Mouse (Mus musculus): ENCODE measurements around the gene Erfe.

The Erfe gene

DNA sequence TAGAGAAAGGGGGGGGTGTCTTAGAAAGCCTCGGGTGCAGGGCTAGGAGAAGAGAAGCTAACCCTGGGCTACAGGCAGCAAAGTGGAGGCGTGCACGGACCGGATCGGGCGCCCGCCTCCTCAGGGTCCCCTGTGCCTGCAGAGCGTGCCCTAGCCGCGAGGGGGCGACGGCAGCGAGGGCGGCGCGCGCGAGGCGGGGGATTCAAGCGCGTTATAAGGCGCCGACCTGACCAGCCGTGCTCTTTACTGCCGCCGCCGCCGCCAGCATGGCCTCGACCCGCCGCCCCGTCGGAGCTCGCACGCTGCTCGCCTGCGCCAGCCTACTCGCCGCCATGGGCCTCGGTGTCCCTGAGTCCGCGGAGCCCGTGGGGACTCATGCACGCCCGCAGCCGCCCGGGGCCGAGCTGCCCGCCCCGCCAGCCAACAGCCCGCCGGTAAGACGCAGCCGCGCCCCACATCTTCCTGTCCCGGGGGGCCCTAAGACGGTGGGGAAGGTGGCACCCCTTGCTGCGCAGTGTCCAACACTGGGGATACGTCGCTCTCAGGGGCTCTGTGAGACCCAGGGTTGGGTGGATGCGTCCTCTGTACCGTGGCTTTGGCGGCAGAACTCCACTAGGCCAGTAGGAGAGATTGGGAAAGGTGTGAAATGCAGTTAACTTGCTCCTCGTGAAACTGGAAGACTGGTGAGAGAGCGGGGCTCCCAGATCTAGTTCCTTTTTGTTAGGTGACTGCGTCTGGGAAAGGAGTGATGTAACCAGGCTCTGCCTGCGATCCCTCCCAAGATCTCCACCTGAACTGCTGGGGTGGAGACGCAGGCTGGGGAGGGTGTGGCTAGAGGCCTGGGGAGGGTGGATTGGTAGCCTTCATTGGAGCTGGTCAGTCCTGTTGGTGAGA is at the start of gene Erfe:
TSS of gene Erfe (plus strand) at position 216 of the 894 bp plus-strand sequence.
- 4% methylated on average over 68 of the region's 68 CpGs for WGBS

DNA sequence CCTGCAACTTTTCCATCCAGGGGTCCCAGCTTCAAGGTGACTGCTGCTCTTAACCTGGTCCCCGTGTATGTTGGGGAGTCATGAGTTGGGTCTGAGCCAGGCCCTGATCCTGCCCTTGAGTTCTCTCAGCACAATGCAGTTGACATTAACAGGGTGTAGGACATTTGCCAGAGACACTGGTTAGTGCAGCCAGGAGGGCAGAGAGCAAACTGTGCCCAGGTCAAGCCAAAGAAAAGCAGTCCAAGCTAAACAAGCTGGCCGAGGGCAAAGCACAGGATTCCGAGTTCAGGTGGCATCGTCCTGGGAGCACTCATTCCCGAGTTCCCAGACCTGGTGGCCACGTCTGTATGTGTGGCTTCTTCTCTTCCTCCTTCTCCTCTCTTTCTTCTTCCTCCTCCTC is 48.6 kb upstream of the Erfe start:
- WGBS: 91% methylated on average over 6 of the region's 6 CpGs

DNA sequence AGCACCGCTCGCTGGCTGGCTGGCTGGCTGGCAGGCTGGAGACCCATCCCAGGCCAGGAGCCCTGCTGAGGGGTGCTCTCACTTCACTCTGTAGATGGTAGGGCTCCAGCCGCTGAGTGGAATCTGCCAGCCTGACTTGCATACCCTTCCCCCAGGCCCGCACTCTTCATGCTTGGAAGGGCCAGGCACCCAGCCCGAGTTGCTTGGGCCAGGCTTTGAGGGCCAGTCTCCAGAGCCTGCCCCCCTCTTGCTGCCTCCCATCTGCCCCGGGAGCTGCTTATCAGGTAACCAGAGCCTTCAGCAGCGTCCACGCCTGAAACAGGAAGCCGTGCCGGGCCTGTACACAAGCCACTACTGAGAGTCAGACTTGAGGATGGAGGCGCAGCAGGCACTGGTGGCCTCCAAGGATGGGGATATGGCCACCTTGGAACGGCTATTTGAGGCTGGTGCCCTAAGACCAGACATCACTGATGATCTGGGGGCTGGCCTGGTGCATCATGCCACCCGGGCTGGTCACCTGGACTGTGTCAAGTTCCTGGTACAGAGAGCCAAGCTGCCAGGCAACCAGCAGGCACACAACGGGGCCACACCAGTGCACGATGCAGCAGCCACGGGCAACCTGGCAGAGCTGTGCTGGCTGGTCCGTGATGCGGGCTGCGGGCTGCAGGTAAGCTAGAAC is 44.3 kb upstream of the Erfe start, which contains the start of gene Espnl:
TSS of gene Espnl (plus strand) at position 316 of the 679 bp plus-strand sequence.
- 78% methylated on average over 19 of the region's 19 CpGs for WGBS

DNA sequence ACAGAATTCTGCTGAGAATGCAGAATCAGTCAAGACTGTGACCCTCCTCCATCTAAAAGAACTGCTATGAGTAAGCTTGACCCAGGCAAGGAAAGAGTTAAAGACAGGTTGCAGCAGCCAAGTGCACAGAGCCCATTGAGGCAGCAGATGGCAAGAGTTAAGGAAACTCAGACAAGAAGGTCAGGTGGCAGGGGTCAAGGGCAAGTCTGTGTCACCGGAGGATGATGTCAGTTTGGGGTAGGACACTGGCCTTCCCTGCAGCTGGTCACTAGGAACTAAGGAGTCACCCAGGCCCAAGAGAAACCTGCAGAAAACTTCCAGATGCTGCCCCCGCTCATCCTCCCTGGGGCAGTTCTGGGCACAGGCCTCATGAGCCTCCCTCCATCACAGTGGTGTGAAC is 41.6 kb upstream of the Erfe start:
- 85% methylated on average over 2 of the region's 2 CpGs for WGBS

DNA sequence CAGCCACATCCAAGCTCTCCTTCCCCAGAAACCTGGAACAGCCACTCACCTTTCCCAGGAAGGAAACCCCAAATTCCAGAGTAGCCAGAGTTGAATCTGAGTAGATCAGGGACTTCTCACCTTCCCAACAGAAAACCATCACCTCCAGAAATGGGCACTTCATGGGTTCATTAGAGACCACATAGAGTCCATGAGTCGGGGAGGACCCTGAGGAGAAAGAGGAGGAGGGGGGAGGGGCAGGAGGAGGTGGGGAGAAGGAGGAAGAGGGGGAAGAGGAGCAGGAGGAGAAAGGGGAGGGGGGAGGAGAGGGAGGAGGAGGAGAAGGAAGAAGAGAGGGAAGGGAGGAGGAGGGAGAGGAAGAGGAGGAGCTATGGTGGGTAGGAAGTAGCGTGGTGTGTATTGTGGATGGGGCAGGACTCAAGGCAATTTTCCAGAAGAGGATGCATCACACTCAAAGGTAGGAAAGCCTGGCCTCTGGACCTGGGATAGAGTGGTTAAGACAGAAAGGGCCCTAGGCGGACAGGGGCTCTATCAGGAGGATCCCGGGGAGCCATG is 40.7 kb upstream of the Erfe start:
- WGBS: 80% methylated on average over 4 of the region's 4 CpGs

DNA sequence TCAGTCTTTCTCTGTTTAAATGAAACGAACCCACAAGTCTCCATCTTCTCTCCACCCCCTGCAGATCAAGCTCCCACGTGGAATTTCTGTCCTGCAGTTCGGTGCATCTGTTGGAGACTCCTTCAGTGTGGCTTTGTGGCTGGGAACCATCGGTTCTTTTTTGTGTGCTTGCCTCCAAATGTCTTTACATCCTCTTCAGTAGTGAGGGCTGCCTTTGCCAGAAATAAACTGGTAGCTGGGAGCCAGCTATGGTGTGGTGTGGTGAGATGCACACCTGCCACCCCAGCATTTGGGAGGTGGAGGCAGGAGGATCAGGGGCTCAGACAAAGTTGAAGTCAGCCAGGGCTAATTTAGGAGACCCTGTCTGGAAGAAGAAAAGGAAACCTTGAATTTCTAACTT is 34.1 kb upstream of the Erfe start:
- 24% methylated on average over 4 of the region's 4 CpGs for WGBS

DNA sequence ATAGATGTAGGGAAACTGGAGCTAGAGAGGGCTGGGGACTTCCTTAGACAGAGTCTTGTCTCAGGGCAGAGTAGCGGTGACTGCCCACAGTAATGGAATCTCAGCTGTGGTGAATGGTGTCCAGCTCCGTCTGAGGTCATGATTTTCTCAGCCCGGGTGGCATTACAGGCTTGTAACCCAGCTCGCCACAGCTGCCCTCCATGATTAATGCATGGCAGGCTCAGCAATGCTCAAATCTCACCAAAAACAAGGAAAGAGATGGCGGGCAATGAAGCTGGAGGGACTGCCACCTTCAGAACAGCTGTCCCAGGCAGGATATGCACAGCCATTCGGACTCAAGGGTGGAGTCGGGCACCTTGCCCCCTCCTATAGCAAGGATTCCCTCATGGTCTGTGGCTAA is 28.9 kb upstream of the Erfe start:
- 84% methylated on average over 7 of the region's 7 CpGs for WGBS

DNA sequence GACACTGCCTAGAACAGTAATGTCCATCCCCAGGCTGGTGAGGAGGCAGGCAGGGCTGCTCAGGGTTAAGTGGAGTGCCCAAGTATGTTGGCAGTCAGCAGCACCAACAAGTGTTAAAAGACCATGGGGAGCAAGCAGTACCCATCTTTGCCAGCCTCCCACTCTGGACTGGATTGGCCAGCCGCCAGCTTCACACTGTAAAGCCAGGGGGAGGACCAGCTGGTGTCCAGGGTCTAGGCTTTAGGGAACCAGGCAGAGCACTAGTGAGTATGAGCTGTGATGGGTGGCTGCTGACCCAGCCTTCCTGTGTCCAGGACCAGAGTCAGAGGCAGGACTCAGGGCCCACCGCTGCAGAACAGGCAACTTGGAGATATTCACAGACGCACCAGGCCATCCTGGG is 22.2 kb upstream of the Erfe start:
- WGBS: 86% methylated on average over 3 of the region's 3 CpGs

DNA sequence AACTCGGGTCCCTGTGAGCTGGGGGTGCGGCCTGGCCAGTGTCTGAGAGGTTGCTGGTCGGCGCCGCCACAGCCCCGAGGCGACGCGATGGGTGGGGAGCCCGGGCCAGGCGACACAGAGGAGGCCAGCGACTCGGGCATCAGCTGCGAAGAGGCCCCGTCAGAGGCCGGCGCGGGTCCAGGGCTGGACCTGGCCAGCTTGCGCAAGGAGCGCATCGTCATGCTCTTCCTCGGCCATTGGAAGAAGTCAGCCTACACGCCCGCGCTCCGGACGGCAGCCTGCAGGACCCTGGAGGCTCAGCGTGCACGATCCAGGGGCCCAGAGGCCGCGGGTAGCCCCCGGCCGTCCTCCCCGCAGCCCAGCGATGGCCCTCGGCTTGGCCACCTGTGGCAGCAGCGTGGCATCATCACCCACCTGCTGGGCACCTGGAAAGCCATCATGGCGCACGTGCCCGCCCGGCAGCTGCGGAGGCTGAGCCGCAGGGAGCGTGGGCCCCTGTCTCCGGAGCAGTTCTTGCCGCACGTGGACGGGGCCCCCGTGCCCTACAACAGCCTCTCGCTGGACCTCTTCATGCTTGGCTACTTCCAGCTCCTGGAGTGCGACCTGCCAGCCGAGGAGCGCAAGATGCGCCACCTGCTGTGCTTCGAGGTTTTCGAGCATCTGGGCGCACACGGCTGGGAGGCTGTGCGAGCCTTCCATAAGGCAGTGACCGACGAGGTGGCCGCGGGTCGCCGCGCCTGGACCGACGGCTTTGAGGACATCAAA is 21.1 kb upstream of the Erfe start:
- WGBS: 6% methylated on average over 68 of the region's 68 CpGs

DNA sequence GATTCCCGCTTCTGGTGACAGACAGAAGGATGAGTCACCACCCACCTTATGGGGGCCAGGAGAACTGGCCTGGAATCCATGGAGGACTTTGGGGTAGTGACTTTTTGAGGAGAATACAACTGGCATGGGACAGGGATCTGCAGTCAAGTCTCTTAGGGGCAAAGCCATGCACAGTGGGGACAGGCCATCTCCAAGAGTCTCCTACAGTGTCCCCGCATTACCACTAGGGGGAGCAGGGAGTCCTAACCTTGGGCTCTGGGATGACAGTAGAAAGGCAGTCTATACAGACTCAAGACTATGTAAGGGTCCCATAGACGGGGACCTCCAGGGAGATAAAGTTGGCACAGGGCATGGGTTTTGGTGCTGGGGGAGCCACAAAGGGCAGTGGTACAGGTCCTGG is 19.3 kb upstream of the Erfe start:
- 34% methylated on average over 3 of the region's 3 CpGs for WGBS

DNA sequence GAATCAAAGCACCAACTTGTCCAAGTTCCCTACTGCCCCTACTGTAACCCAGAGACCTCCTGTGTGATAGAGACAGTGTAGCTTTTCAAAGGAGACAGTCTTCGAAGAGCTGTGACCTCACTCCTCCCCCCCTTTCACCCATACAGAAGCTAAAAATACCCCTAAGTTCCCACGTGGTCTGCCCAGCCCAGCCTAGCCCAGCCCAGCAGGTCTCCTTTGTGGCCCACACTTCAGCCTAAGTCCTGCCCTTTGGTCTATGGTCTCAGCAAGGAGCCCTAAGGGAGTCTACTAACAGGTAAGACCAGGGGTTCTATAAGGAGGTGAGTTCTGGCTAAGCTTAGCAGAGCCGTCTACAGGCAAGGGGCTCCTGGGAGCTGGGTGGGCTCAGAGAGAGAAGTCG is 15.4 kb upstream of the Erfe start, which contains the start of gene Klhl30:
TSS of gene Klhl30 (plus strand) at position 176 of the 400 bp plus-strand sequence.
- 72% methylated on average over 4 of the region's 4 CpGs for WGBS

DNA sequence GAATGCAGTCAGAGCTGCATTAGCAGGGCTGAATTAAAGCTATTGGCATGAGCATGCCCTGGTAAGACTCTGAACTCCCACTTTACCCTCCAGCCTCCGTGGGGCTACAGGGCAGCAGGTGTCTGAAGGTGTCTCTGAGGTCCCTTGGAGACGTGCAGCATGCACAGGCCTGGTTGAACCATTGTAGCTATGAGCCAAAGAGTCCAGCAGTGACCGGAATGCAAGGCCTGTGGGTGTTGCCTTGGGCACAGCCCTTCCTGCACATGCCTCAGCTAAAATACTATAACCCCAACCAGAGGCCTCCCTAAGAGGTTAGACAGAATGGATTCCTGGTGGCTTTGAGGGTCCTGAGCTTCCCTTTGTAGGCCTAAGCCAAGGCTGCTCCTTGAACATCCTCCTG is 15.0 kb upstream of the Erfe start:
- WGBS: 84% methylated on average over 3 of the region's 3 CpGs

DNA sequence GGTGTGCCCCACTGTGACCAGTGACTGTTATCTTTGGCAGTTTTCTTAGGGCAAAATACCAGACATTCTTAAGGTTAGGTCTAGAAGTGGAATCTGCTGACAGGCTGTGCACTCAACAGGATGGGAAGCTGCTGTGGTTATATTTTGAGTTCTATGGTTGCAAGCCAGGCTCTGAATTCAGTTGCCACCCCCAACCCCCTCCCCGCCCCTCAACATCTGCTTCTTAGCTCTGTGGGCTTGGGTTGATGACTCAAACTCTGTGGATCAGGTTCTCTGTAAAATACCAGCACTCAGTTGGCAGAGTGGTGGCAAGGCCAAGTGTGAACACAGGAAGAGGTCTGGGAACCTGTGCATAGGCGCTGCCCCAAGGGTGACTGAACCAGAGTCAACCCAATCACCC is 14.0 kb upstream of the Erfe start:
- WGBS: 67% methylated on average over 2 of the region's 2 CpGs

DNA sequence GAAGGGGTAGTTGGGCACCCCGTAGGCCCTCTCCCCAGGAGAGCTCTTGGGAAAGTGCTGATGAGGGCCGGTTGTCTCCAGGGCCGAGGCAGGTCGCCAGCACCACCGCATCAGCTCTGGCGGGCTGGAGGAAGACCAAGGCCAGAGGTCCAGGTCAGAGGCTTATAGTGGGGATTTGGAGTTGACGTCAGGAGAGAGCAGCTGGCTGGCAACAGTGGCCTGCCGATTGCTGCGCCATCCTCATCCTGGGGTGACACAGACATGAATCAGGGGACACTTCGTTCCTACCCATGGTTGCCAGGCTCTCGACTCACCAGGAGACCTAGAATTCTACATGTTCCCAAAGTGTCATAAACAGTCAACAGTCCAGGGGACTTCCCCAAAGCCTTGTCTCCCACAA is 10.1 kb upstream of the Erfe start:
- 81% methylated on average over 11 of the region's 11 CpGs for WGBS

DNA sequence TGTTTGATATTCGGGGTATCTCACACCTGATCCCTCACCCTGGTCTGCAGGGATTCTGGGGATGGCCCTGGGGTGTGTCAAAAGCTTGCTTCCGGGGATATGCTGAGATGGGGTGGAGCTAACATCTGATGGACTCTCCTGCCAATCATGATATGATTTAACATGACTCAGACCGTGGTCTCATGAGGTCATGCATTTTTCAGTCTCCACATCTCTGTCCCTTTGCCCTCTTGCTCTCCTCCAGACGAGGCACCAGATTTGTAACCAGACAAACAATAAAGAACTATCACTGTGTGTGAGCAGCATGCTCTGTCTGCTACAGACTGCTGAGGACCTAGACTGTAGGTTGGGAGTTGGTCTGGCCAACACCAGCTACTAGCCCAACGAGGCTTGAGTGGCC is 4.1 kb upstream of the Erfe start:
- 85% methylated on average over 5 of the region's 5 CpGs for WGBS

DNA sequence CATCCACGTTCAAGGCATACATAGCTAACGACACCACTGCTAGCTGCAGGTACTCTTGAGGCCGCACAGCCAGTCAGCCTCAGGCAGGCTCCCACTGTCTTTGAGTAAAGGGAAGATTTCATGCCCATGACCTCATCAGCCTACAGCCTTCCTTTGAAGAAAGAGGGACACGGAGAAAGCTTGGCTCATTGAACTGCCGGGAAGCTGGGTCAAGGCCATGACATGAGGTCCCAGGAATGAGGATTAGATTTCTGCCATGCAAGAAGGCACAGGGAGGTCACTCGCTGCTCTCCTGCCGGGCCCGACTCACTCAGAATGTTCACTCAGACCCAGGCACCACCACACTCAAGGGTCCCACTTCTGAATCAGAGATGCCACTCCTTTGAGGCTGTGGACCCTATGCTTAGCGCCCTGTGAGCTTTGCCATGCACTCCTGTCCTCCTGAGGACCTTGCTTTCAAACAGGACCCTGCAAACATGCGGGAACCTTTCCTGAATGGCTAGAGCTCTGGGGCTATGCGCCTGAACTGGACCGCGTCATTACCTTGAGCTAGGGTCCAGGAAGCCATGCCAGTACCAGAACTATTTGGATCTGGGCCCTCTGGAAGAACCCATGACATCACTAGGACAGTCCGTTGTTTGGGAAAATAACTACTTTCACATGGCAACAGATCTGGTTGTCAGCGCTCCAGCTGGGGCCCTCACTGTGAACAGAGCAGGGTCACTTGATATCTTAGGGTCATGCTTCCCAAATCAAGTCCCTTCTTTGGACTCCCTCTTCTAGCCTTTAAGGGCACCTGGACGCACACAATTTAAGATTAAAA is 1.2 kb upstream of the Erfe start:
- 95% methylated on average over 16 of the region's 16 CpGs for WGBS

DNA sequence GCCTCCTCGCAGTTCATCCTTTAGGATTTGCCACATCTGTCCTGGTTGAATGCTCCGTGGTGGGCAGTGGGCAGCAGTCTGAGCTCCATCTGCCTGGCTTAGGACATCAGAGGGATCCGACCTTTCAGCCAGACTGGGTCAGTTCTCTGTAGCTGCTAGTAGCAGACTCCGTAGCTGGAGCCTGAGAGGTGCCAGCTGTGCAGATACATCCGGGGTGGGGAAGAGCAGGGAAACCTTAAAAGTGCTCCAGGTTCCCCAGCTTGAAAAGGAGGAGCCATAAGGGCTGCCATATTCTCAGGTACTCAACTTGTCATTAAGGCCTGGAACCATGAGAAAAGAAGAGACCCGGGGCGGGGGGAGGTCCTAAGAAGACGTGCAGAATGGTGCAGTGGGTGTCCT is 415 bp upstream of the Erfe start:
- WGBS: 38% methylated on average over 8 of the region's 8 CpGs

DNA sequence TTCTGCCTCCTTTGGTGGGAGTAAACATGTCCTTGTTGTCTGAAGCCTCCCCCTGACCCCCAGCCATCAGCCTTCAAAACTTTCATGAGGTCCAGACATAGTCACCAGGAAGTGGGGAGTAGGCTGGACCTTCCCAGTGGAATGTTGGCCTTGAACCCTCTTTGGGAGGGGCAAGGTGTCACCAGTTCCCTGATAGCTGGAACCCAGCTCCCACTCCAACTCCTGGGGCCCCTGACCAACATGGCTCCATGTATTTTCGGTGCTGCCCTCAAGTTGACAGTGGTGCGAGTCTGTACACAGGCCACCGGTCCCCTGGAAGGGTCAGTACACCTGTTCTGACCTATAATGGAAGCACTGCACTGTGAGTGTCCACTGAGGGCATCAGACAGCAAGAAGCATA is 1.1 kb downstream of the Erfe start:
- 93% methylated on average over 3 of the region's 3 CpGs for WGBS

DNA sequence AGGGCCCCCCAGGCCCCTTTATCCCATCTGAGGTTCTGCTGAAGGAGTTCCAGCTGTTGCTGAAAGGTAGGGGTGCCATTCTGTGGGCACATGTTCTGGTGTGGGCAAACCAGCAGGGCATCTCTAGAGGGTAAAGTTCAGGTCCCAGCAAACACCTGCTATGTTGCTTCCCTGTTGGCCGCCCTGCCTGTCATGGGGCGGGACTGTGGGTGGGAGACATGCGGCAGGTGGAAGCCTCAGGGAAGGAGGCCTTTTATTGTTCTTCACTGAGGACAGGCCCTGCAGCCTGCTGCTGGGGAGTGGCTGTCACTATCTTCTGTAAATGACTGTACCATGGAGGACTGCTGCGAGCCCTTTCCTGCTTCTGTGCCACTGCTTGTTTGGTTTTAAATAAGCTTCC is 3.2 kb downstream of the Erfe start:
- 72% methylated on average over 4 of the region's 4 CpGs for WGBS

DNA sequence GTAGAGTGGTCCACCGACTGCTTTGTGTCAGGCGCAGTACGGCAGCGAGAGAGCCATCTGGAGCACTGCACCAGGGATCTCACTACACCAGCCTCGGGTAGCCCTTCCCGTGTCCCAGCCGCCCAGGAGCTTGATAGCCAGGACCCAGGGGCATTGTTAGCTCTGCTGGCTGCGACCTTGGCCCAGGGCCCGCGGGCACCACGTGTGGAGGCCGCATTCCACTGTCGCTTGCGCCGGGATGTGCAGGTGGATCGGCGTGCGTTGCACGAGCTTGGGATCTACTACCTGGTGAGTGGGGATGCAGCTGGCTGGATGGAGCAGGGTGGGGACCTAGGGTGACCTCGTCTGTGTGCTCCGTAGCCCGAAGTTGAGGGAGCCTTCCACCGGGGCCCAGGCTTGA is 3.8 kb downstream of the Erfe start:
- 87% methylated on average over 23 of the region's 23 CpGs for WGBS

DNA sequence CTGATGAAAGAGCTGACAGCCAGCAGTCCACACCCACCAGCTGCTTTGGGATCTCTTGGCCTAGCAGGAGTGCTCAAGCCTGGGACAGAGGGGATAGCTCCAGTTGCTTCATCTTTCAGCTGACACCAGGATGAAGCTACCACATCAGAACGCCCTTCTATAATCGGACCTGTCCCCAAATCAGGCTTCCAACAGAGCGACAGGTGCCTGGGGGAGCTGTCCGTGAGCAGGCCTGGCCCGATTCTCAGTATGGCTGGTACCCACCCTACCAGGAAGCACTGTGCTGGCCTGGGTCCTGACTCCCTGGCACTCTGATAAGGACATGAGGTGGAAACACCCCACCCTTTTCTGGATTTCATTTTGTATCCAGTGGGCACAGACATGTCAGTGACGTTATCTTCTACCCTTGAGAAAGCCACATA is 7.2 kb downstream of the Erfe start:
- WGBS: 92% methylated on average over 6 of the region's 6 CpGs
